Mouse (Mus musculus) cerebellum, adult 9-10 months (tissue): ENCODE measurements at regions not wholly inside any gene's neighbourhood (a gene's known extent, or its start where the extent isn't known, plus 50 kb on each side); places are given as distances from the start of the nearest gene placed in this dataset.

Experiments used
- DNase-seq: peaks from one replicate; pipeline ENCODE4 v3.0.0; 2022

DNA sequence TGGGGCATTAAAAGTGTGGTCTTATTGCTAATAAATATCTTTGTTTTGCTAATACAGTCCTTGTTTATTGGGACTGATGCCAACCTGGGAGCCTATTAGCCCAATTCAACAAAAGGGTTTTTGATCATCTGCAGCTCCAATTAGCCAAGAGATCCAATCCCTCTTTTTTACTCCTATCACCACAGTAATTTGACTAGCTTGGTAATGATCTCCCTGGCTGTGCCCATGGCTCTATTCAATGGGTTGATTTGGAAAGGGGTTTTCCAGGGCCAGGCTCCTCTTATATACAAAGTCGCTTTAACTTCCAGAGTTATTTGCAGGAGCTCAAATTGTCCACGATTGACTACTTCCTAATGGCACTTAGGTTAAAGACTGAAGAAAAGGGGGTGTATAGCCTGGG lies 145.1 kb upstream of the Adra1b start:
- no peak for DNase-seq

DNA sequence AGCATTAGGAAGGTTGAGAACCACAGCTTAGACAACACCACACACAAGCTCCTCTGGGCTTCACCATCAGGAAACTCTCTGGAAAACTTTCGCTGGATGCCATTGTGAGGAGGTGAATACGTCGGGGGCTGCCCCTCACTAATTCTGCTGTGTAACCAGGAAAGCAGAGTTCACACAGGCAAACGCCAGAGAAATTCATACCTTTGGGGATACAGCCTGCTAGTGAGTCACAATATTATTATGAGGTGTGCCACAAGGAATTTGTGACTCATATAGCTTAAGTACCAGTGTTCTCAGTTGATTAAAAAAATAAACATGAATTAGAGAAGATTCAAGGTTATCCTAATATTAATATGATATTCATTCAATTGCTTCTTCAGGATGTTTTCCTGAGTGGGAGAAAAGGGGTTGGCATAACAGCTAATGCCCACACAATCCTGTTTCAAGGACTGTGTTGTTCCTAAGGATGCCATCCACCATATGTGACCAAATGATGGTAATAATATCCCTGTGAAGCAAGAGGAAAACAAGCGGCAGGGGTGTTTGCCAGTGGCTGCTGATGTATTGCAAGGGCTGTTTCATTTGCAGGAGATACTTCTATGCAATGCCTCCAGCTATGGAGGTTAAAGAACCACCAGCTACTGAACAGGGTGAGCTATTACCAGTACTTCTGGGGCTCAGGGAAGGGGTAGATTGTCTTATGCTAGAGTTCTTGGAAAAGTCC lies 148.4 kb upstream of the Adra1b start:
- DNase-seq, result no peak

DNA sequence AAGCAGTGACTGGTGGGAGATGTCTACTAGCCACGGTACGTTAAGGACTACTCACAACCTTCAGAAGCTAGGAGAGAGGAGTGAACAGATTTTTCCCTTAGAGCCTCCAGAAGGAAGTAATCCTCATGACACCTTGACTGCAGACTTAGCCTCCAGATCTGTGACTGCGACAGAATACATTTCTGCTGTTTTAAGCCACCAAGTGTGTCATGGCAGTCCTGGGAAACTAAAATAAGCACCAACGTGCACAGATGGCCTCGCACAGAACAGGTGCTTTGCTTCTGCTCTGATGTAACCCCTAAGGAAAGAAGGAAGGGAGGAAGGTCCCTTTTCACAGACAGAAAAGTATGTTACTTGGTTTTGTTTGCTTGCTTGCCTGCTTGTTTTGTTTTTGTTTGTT lies 151.5 kb upstream of the Adra1b start:
- peak; percentile 5 for DNase-seq

DNA sequence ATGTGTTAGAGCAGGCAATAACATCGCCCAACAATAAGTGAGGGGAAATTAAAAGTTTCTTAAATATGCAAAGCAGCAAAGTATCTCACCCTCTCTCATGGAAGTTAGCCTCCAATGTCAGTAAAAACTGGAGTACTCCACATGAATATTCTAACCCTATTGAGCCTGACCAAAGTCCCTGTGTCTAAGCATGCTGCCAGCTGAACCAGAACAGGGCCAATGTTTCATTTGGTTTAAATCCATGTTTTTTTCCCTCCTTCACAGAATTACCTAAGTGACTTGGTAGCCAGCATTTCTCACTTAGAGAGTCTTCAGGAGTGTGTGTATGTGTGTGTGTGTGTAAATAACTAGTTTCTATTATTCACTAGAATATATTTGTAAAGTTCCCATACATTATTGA lies 161.4 kb upstream of the Adra1b start:
- DNase-seq, result no peak

GRCm38 (mm10) chr11:44066176-44066575 lies 165.2 kb upstream of the Adra1b start:
- DNase-seq, result no peak

- no peak for DNase-seq
These were observed 182.7 kb upstream of the Adra1b start for GRCm38 (mm10) chr11:44083716-44084115.

DNA sequence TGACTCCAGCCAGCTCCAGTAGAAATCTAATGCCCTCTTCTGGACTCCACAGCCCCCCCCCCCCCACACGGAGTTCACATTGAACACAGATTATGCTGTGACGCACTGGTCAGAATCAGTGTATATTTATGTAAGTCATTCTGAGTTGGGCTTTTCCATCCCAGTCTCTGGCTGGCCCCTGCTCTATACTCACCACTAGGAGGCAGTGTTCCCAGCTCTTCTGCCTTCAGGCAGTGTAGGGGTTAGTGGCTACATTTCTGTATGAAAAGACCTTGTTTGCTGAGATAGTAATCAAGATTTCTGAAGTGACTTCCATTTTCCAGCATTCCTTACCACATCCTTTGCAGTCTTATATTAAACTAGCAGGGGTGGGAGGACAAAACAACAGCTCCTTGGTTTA lies 185.9 kb upstream of the Adra1b start:
- DNase-seq, result no peak

DNA sequence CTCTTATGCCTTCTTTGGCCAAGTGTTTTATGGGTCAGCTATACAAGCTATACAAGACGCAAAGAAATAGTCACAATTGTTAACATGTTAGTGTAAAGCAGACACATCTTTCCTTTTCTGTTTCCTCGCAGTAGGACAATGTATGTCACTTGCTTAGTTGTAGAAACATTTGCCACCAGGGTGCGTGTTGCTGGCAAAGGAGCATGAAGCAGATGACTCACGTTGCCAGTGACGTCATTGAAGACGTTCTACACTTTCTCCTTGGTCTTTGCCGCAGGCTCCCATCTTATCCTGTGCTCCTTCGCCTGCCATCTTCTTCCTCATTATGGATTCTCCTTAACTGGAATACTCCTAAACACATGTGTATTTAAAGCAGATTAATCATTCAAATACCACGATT lies 188.5 kb upstream of the Adra1b start:
- DNase-seq, result no peak

GRCm38 (mm10) chr11:44095280-44095679 lies 194.3 kb upstream of the Adra1b start:
- DNase-seq, result no peak

DNA sequence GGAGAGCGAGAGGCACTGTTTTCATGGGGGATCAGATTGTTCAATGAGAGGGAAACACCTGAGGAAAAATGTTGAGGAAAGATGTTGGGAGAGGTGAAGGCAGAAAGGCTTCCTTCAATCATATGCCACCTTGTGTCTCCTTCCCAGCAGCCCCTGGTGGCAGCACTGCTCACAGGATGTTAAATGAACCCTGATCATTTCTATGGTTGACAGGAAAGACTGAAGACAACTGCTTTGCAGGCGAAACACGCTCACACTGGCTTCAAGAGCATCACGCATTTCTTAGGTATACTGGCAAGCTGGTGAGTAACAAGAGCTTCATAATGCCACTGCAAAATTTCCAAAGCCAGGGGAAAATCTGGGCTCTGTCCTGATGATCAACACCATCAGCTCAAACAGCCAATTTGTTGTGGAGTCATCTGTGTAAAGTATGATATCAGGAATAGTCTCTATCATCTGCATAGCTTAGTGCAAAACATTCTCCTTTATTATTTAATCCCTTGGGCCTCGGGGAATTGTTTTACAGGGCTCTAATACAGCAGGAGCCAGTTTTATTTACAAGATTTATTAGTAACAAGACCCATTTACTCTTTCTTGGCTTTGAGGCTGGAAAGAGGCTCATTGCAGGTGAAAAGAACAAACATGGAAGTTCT lies 202.3 kb upstream of the Adra1b start:
- DNase-seq, result no peak

DNA sequence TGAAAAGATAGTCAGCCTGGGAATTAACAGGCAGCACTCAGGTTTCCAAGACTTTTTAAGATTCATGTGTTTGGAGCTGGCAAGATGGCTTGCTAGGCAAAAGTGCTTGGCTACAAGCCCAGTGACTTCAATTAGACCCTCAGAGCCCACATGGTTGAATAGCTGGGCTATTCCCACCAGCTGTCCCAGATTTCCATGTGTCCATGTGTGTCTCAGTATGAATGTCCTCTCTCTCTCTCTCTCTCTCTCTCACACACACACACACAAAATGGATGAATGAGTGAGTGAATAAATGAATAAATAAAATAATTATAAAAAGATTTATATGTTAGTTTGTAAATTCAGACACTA lies 202.8 kb upstream of the Adra1b start:
- no peak for DNase-seq

- peak; percentile 1 for DNase-seq
These were observed 205.2 kb upstream of the Adra1b start for GRCm38 (mm10) chr11:44106231-44106630.

- no peak for DNase-seq
These were observed 210.5 kb upstream of the Adra1b start for GRCm38 (mm10) chr11:44111525-44111924.

- no peak for DNase-seq
These were observed 226.1 kb upstream of the Adra1b start for GRCm38 (mm10) chr11:44127088-44127487.

DNA sequence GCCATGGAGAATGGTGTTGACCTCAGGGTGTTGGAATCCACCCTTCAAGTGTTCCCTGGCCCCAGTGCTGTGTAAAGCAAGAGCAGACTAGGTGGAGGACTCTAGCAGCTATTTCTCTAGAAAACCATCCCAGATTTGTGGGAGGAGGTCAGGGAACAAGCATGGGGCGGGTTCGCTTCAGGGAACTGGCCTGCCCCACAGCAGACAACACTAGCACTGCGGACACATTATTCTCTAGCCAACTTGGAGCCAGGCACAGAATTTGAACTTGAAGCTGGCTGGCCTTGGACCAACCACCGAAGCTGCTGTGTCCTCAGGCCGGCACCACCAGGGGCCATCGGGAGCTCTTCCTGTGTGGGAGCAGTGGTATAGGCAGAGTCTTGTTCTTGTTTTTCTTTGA lies 227.5 kb upstream of the Adra1b start:
- no peak for DNase-seq

DNA sequence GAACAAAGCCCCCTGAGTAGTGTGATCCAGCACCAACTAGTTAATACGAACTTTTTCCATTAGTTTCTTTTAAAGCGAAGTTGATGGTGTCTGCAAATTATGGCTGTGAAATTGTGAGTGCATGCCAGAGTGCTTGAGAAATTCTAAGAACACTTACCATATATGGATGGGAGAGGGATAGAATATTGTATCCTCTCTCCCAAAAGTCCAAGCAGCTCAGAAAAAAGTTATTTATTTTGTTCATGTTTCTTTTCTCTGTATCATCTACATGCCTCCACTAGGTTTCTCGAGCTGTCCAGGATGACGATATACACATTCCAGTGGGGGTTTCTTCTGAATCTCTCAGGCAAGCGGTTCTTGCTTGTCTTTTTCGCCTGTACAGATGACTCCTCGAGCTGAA lies 232.2 kb upstream of the Adra1b start:
- DNase-seq, result no peak

- DNase-seq, result no peak
These were observed 235.0 kb upstream of the Adra1b start for GRCm38 (mm10) chr11:44136024-44136423.

GRCm38 (mm10) chr11:44142996-44143395 lies 242.0 kb upstream of the Adra1b start:
- DNase-seq, result no peak

- DNase-seq, result no peak
These were observed 243.5 kb upstream of the Adra1b start for GRCm38 (mm10) chr11:44144477-44144876.

DNA sequence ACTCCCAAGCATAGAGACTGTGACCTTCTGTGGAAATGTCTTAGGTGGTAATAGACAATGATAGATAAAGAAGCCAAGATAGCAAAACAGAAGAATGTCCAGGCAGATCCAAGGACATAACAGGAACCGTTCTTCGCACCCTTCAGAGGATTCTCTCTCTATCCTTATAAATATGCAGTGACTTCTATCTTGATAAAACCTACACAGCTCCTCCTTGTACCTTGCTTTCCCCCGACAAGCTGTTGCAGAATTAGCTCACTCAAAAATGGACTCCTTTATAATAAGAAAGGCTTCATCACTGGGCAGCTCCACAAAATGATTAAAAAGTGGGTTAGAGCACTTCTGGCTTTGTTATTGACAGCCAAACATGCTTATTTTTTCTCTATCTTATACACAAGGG lies 245.4 kb upstream of the Adra1b start:
- no peak for DNase-seq

- no peak for DNase-seq
These were observed 246.3 kb upstream of the Il12b start for GRCm38 (mm10) chr11:44153576-44153975.

GRCm38 (mm10) chr11:44155591-44155990 lies 244.3 kb upstream of the Il12b start:
- no peak for DNase-seq

- no peak for DNase-seq
These were observed 243.8 kb upstream of the Il12b start for GRCm38 (mm10) chr11:44156081-44156480.

DNA sequence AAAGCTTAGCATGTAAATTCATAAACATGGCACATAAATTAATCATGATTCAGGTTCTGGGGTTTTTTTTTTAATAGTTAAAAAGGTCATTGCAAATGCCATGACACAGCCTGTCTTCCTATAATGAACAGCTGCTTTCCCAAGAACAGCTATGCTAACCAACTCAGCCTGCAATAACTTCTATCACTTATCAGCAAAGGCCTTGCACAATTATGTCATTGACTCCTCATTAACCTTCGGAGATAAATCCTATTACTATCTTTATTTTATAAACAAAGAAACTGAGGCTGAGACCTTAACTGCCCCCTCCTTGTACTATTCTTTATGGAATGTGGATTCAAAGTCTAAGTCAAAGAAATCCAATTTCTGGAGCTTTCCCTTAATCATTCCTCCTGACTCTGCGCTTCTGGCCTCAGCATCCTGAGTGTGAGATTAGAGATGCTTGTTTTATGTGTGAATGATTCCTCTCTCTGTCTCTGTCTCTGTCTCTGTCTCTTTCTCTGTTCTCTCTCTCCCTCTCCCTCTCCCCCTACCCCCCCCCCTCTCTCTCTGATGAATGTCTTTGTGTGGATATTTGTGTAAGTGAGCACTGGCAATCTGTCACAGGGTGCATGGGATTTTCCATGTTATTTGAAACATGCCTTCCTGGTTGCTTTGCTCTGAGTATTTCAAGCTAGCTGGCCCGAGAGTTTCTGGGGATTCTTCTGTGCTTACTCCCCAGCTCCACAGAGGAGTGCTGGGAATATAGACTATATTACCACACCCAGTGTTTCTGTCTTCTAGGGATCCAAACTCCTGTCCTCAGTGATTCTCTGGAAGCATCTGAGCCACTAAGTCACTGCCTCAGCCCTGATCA lies 243.1 kb upstream of the Il12b start:
- no peak for DNase-seq
